Mouse (Mus musculus): ENCODE measurements around the gene Nol10. TPM values are rescaled to one million over a fixed set of nuclear protein-coding genes. Genes with fewer than 3 reads are reported as not detected.
A peak's percentile ranks its signal among the peaks of the same experiment; 100 is the strongest.

The Nol10 gene
- polyA plus RNA-seq, 1 experiment from 2014 or later, result 7.4 TPM

- 80% methylated on average over 3 of the region's 3 CpGs for WGBS
- no peak overlapping the region for H3K4me2 ChIP-seq (replicated peaks; ENCODE audit: low read depth, low read length)
- H3K36me3 ChIP-seq (ENCODE audit: insufficient read depth, low read length), result 0 out of 2 replicates have a peak, but pooled peaks cover 4% of the 10 kb centered on the region
- H3K4me3 ChIP-seq (ENCODE audit: low read depth, low read length), result no peak overlapping the region
- no peaks in the 10 kb centered on the region for H3K9me3 ChIP-seq (ENCODE audit: low read length)
- DNase-seq (ENCODE audit: low spot score) (no peak), ATAC-seq (no peak)
- no peaks in the 10 kb centered on the region for H3K4me1 ChIP-seq (ENCODE audit: insufficient read depth, low read depth, low read length)
- no peak overlapping the region for H3K9ac ChIP-seq (replicated peaks; ENCODE audit: low read depth)
- TF ChIP-seq CTCF (IDR thresholded peaks at IDR 0.05), result no peak
- no peak for TF ChIP-seq EP300 (IDR thresholded peaks at IDR 0.05)
- no peak overlapping the region for H3K27ac ChIP-seq (ENCODE audit: low read length)
- H3K27me3 ChIP-seq (replicated peaks; ENCODE audit: insufficient read depth, low read length), result no peaks in the 10 kb centered on the region
Measured at GRCm38 (mm10) chr12:17426735-17427134, 78.5 kb downstream of the Nol10 start.

- WGBS, result 77% methylated on average over 2 of the region's 2 CpGs
- 0 out of 2 replicates have a peak, but pooled peaks cover 4% of the 10 kb centered on the region for H3K36me3 ChIP-seq (ENCODE audit: insufficient read depth, low read length)
- DNase-seq (ENCODE audit: low spot score), result no peak
Measured at GRCm38 (mm10) chr12:17430578-17430977, 82.3 kb downstream of the Nol10 start.

DNA sequence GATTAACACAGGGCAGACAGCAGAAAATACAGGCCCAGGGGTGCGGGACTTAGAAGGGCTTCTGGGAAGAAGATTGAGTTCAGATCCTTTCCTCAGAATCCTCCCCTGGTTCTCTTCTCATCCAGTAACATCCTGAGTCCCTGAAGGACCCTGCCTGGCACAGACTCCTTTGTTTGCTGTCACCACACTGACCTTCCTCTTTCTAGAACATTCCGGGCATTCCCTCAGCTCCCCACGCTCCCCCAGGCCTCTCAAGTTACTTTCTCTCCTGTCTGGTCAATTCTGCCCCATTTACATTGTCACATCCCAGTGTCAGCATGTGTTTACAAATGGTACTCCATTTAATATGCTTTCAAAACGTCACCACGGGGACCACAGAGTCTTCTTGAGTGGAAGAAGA lies 82.9 kb downstream of the Nol10 start:
- no peaks in the 10 kb centered on the region for H3K27me3 ChIP-seq (replicated peaks; ENCODE audit: insufficient read depth, low read length)
- DNase-seq (ENCODE audit: low spot score) (no peak), ATAC-seq (no peak)
- H3K4me3 ChIP-seq (ENCODE audit: low read depth, low read length), result no peak overlapping the region
- TF ChIP-seq CTCF (IDR thresholded peaks at IDR 0.05) (no peak), EP300 (IDR thresholded peaks at IDR 0.05) (no peak)
- no peak overlapping the region for H3K27ac ChIP-seq (ENCODE audit: low read length)
- H3K36me3 ChIP-seq (ENCODE audit: insufficient read depth, low read length), result 0 out of 2 replicates have a peak, but pooled peaks cover 1% of the 10 kb centered on the region
- no peaks in the 10 kb centered on the region for H3K9me3 ChIP-seq (ENCODE audit: low read length)
- no peaks in the 10 kb centered on the region for H3K4me1 ChIP-seq (ENCODE audit: insufficient read depth, low read depth, low read length)
- no peak overlapping the region for H3K9ac ChIP-seq (replicated peaks; ENCODE audit: low read depth)
- 60% methylated on average over 5 of the region's 5 CpGs for WGBS
- no peak overlapping the region for H3K4me2 ChIP-seq (replicated peaks; ENCODE audit: low read depth, low read length)

More at GRCm38 (mm10) chr12:17430578-17430977, 82.3 kb downstream of the Nol10 start:
- no peak overlapping the region for H3K27ac ChIP-seq (ENCODE audit: low read length)
- H3K9me3 ChIP-seq (ENCODE audit: low read length), result no peaks in the 10 kb centered on the region
- H3K4me2 ChIP-seq (replicated peaks; ENCODE audit: low read depth, low read length), result no peak overlapping the region
- no peak for TF ChIP-seq CTCF (IDR thresholded peaks at IDR 0.05)
- no peak for TF ChIP-seq EP300 (IDR thresholded peaks at IDR 0.05)
- H3K27me3 ChIP-seq (replicated peaks; ENCODE audit: insufficient read depth, low read length), result no peaks in the 10 kb centered on the region
- H3K9ac ChIP-seq (replicated peaks; ENCODE audit: low read depth), result no peak overlapping the region
- no peak overlapping the region for H3K4me3 ChIP-seq (ENCODE audit: low read depth, low read length)
- ATAC-seq, result no peak
- no peaks in the 10 kb centered on the region for H3K4me1 ChIP-seq (ENCODE audit: insufficient read depth, low read depth, low read length)

GRCm38 (mm10) chr12:17431812-17432332 lies 83.6 kb downstream of the Nol10 start:
- WGBS, result 69% methylated on average over 4 of the region's 4 CpGs
- no peaks in the 10 kb centered on the region for H3K9me3 ChIP-seq (ENCODE audit: low read length)
- no peak overlapping the region for H3K27ac ChIP-seq (ENCODE audit: low read length)
- no peaks in the 10 kb centered on the region for H3K27me3 ChIP-seq (replicated peaks; ENCODE audit: insufficient read depth, low read length)
- DNase-seq (ENCODE audit: low spot score) (no peak), ATAC-seq (no peak)
- no peak overlapping the region for H3K9ac ChIP-seq (replicated peaks; ENCODE audit: low read depth)
- TF ChIP-seq EP300 (IDR thresholded peaks at IDR 0.05), result no peak
- TF ChIP-seq CTCF (IDR thresholded peaks at IDR 0.05), result no peak
- no peak overlapping the region for H3K4me3 ChIP-seq (ENCODE audit: low read depth, low read length)
- H3K36me3 ChIP-seq (ENCODE audit: insufficient read depth, low read length), result no peaks in the 10 kb centered on the region
- no peak overlapping the region for H3K4me2 ChIP-seq (replicated peaks; ENCODE audit: low read depth, low read length)
- H3K4me1 ChIP-seq (ENCODE audit: insufficient read depth, low read depth, low read length), result no peaks in the 10 kb centered on the region

GRCm38 (mm10) chr12:17433712-17434111 lies 85.5 kb downstream of the Nol10 start:
- TF ChIP-seq EP300 (IDR thresholded peaks at IDR 0.05), result no peak
- TF ChIP-seq CTCF (IDR thresholded peaks at IDR 0.05), result no peak
- Histone ChIP-seq H3K36me3 (ENCODE audit: insufficient read depth, low read length) (no peaks in the 10 kb centered on the region), H3K27ac (ENCODE audit: low read length) (no peak overlapping the region), H3K27me3 (replicated peaks; ENCODE audit: insufficient read depth, low read length) (no peaks in the 10 kb centered on the region), H3K9ac (replicated peaks; ENCODE audit: low read depth) (no peak overlapping the region), H3K4me3 (ENCODE audit: low read depth, low read length) (no peak overlapping the region), H3K9me3 (ENCODE audit: low read length) (no peaks in the 10 kb centered on the region), H3K4me2 (replicated peaks; ENCODE audit: low read depth, low read length) (no peak overlapping the region), H3K4me1 (ENCODE audit: insufficient read depth, low read depth, low read length) (no peaks in the 10 kb centered on the region)
- DNase-seq (ENCODE audit: low spot score) (no peak), ATAC-seq (no peak)
- 89% methylated on average over 4 of the region's 4 CpGs for WGBS

GRCm38 (mm10) chr12:17436471-17436870 lies 88.2 kb downstream of the Nol10 start:
- no peaks in the 10 kb centered on the region for H3K27me3 ChIP-seq (replicated peaks; ENCODE audit: insufficient read depth, low read length)
- H3K4me2 ChIP-seq (replicated peaks; ENCODE audit: low read depth, low read length), result no peak overlapping the region
- H3K4me1 ChIP-seq (ENCODE audit: insufficient read depth, low read depth, low read length), result no peaks in the 10 kb centered on the region
- no peaks in the 10 kb centered on the region for H3K36me3 ChIP-seq (ENCODE audit: insufficient read depth, low read length)
- H3K27ac ChIP-seq (ENCODE audit: low read length), result no peak overlapping the region
- DNase-seq (ENCODE audit: low spot score), result no peak
- WGBS, result 75% methylated on average over 2 of the region's 2 CpGs
- no peak for ATAC-seq
- no peaks in the 10 kb centered on the region for H3K9me3 ChIP-seq (ENCODE audit: low read length)
- TF ChIP-seq CTCF (IDR thresholded peaks at IDR 0.05) (no peak), EP300 (IDR thresholded peaks at IDR 0.05) (no peak)
- no peak overlapping the region for H3K9ac ChIP-seq (replicated peaks; ENCODE audit: low read depth)
- H3K4me3 ChIP-seq (ENCODE audit: low read depth, low read length), result no peak overlapping the region

- ATAC-seq (peak; percentile 57), DNase-seq (ENCODE audit: low spot score) (peak; percentile 55)
- H3K27ac ChIP-seq (ENCODE audit: low read length), result no peak overlapping the region
- no peak overlapping the region for H3K9ac ChIP-seq (replicated peaks; ENCODE audit: low read depth)
- no peak overlapping the region for H3K4me2 ChIP-seq (replicated peaks; ENCODE audit: low read depth, low read length)
- no peaks in the 10 kb centered on the region for H3K4me1 ChIP-seq (ENCODE audit: insufficient read depth, low read depth, low read length)
- H3K36me3 ChIP-seq (ENCODE audit: insufficient read depth, low read length), result no peaks in the 10 kb centered on the region
- H3K4me3 ChIP-seq (ENCODE audit: low read depth, low read length), result no peak overlapping the region
- no peaks in the 10 kb centered on the region for H3K9me3 ChIP-seq (ENCODE audit: low read length)
- 28% methylated on average over 7 of the region's 7 CpGs for WGBS
- H3K27me3 ChIP-seq (replicated peaks; ENCODE audit: insufficient read depth, low read length), result no peaks in the 10 kb centered on the region
- TF ChIP-seq EP300 (IDR thresholded peaks at IDR 0.05) (peak; percentile 55), CTCF (IDR thresholded peaks at IDR 0.05) (no peak)
Measured at GRCm38 (mm10) chr12:17440251-17440651, 92.0 kb downstream of the Nol10 start.

Data from lung, postnatal 0 days (tissue).